Mouse (Mus musculus) spleen, adult 2 months (tissue): ENCODE data around the gene Igf2bp3. TPM values are rescaled to one million over a fixed set of nuclear protein-coding genes. Genes with fewer than 3 reads are reported as not detected.

Source experiments
- DNase-seq, 2 experiments: peaks; one replicate each; pipeline versions ENCODE4 v3.0.0 to v3.0.0-alpha.2; 2012 to 2021; ENCODE audit warnings: low spot score in 2 of 2, low read depth in 1 of 2
- H3K27ac ChIP-seq: fragments of 200-500 bp; 2 replicates; pipeline ENCODE4 v1.5.1; 2012; ENCODE audit warnings: low read length, inconsistent platforms; ENCODE audit not compliant: insufficient read depth
- H3K27me3 ChIP-seq: fragments of 200-500 bp; 2 replicates; pipeline ENCODE4 v1.6.1; 2012; ENCODE audit warnings: mild to moderate bottlenecking, moderate library complexity, low read length, inconsistent platforms; ENCODE audit not compliant: control insufficient read depth, insufficient read depth
- H3K36me3 ChIP-seq: fragments of 200-500 bp; 2 replicates; pipeline ENCODE4 v1.6.1; 2012; ENCODE audit warnings: mild to moderate bottlenecking, low read length, inconsistent platforms; ENCODE audit not compliant: control insufficient read depth, insufficient read depth
- H3K4me1 ChIP-seq: fragments of 200-500 bp; 2 replicates; pipeline ENCODE4 v1.6.1; 2011; ENCODE audit warnings: inconsistent platforms; ENCODE audit not compliant: control insufficient read depth, insufficient read depth, insufficient read length
- H3K4me3 ChIP-seq: fragments of 200-500 bp; 2 replicates; pipeline ENCODE4 v1.5.1; 2011; ENCODE audit warnings: mild to moderate bottlenecking, inconsistent platforms; ENCODE audit not compliant: insufficient read depth, insufficient read length; ENCODE audit errors: extremely low read depth
- CTCF ChIP-seq: fragments of 200-500 bp; IDR thresholded peaks from 2 replicates; pipeline ENCODE4 v1.5.1; 2011; ENCODE audit warnings: mild to moderate bottlenecking, inconsistent platforms; ENCODE audit not compliant: insufficient read depth, insufficient read length, insufficient replicate concordance; ENCODE audit errors: extremely low read depth
- POLR2A ChIP-seq: fragments of 200-500 bp; IDR thresholded peaks from 2 replicates; pipeline ENCODE4 v1.6.1; 2011; ENCODE audit warnings: low read depth, low read length, inconsistent platforms
- WGBS: fragments of 180-500 bp; shearing (Covaris S2); methylation state at CpG from one replicate; pipeline ENCODE4 v1.1.7; 2018; 5-methylcytosine and 5-hydroxymethylcytosine counted together
- polyA plus RNA-seq: library from polyadenylated mRNA; depleted of rRNA; stranded (reverse); fragments of >200 nt; gene quantifications from 2 replicates; pipeline ENCODE4 v1.2.3, GENCODE M21; 2012

The Igf2bp3 gene
- polyA plus RNA-seq, 1 experiment = 0.08 TPM

DNA sequence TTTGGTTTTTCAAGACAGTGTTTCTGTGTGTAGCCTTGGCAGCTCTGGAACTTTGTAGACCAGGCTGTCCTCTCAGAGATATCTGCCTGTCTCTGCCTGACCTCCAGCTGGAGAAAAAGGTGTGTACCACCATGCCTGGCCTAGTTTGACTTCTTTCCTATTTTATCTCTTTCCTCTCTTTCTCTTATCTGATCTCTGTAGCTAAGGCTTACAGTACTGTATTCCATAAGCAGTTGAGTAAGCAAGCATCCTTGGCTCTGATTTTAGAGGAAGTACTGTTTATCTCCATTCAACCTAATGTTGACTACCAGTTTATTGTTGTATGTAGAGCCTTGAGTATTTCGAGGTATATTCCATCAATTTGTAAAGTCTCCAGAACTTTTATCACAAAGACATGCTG, 135.4 kb downstream of the Igf2bp3 start:
- Histone ChIP-seq H3K4me3 (no peak overlapping the region), H3K4me1 (0 out of 2 replicates have a peak, but pooled peaks cover 2% of the 10 kb centered on the region), H3K27ac (no peak overlapping the region), H3K27me3 (no peaks in the 10 kb centered on the region), H3K36me3 (peaks cover 8% of the 10 kb centered on the region)
- DNase-seq = no peak
- TF ChIP-seq CTCF (no peak), POLR2A (no peak)
- 94% methylated on average over 1 of the region's 1 CpGs for WGBS

DNA sequence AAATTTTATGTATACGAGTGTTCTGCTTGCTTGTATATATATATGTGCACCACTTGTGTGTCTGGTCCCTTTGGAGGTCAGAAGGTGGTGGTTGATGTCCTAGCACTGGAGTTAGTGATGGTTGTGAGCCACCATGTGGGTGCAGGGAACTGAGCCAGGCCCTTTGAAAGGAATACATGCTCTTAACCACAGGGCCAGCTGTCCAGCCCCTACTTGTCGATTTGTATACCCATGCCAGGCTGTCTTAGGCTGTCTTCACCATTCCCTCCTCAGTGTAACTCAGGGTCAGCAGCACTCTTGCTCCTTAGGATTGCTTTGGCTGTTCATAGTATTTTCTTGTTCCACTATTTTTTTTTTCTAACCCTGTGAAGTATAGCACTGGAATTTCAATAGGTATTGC, 136.9 kb downstream of the Igf2bp3 start:
- H3K4me1 ChIP-seq = 0 out of 2 replicates have a peak, but pooled peaks cover 2% of the 10 kb centered on the region
- DNase-seq = no peak
- H3K27me3 ChIP-seq = no peaks in the 10 kb centered on the region
- no peak overlapping the region for H3K4me3 ChIP-seq
- H3K27ac ChIP-seq = no peak overlapping the region
- no peaks in the 10 kb centered on the region; the same call in 1 of the 2 replicates for H3K36me3 ChIP-seq
- TF ChIP-seq CTCF = no peak
- TF ChIP-seq POLR2A = no peak
- WGBS = 84% methylated on average over 2 of the region's 2 CpGs

DNA sequence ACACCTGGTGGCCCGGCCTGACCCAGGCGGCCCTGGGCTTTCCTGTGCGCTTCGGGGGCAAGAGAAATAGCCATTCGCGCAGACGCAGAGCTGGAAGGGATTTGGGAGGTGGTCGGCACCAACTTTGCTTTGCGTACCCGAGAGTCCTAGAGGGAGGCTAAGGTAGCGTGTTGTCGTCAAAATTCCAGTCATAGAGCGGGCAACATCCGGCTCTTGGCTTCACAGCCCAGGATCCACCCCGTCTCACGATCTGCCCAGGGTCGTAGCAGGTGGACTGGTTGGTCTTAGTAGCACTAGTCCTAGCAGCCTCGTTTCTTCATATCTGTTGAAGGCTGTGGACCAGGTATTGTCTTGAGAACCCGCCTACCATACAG, 140.7 kb downstream of the Igf2bp3 start:
- WGBS = under 1% methylated on average over 19 of the region's 19 CpGs
- peak overlapping the region; percentile 48 for H3K27ac ChIP-seq
- H3K4me1 ChIP-seq = 0 out of 2 replicates have a peak, but pooled peaks cover 2% of the 10 kb centered on the region
- TF ChIP-seq POLR2A (no peak), CTCF (no peak)
- DNase-seq = peak in 1 of 2 experiments; percentile 9
- peak overlapping the region; percentile 86 for H3K4me3 ChIP-seq
- no peaks in the 10 kb centered on the region for H3K27me3 ChIP-seq
- H3K36me3 ChIP-seq = no peaks in the 10 kb centered on the region

GRCm38 (mm10) chr6:49073304-49074116, 141.2 kb downstream of the Igf2bp3 start, which contains the start of gene Malsu1:
TSS of gene Malsu1 (plus strand) at chr6:49073795.
- no peak for TF ChIP-seq CTCF
- TF ChIP-seq POLR2A = peak; percentile 42
- Histone ChIP-seq H3K27me3 (no peaks in the 10 kb centered on the region), H3K27ac (peak within 1 kb of the TSS; percentile 48), H3K4me3 (peak within 1 kb of the TSS; percentile 86), H3K4me1 (0 out of 2 replicates have a peak, but pooled peaks cover 2% of the 10 kb centered on the region), H3K36me3 (no peaks in the 10 kb centered on the region)
- peak; percentile 76 to 90 for DNase-seq
- WGBS = under 1% methylated on average over 49 of the region's 49 CpGs

DNA sequence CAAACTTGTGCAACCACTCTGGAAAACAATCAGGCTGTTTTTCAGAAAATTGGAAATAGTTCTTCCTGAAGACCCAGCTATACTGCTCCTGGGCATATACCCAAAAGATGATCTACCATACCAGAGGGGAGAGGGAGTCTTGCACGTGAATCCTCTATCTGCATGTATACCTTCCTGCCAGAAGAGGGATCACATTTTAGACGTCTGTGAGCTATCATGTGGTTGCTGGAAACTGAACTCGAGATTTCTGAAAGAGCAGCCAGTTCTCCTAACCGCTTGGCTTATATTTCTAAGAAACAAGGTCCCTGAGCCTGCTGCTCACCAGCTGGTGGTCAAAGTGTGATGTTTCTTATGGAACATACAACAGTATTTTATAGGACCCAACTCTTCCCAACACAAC, 146.4 kb downstream of the Igf2bp3 start:
- DNase-seq = no peak
- Histone ChIP-seq H3K4me3 (no peak overlapping the region), H3K4me1 (no peaks in the 10 kb centered on the region), H3K27me3 (no peaks in the 10 kb centered on the region), H3K27ac (no peak overlapping the region), H3K36me3 (no peaks in the 10 kb centered on the region)
- 22% methylated on average over 4 of the region's 4 CpGs for WGBS
- no peak for TF ChIP-seq POLR2A
- no peak for TF ChIP-seq CTCF

GRCm38 (mm10) chr6:49057053-49058021, 157.4 kb downstream of the Igf2bp3 start:
- no peaks in the 10 kb centered on the region for H3K36me3 ChIP-seq
- WGBS = 39% methylated on average over 8 of the region's 8 CpGs
- TF ChIP-seq POLR2A (no peak), CTCF (peak; percentile 88; the same call in 1 of the 2 replicates)
- no peak overlapping the region for H3K27ac ChIP-seq
- H3K4me3 ChIP-seq = no peak overlapping the region
- H3K27me3 ChIP-seq = no peaks in the 10 kb centered on the region
- H3K4me1 ChIP-seq = no peaks in the 10 kb centered on the region
- DNase-seq = peak; percentile 34 to 66
